Mouse (Mus musculus) bone marrow, adult 2 months (tissue): ENCODE data around the gene S100a11. TPM values are rescaled to one million over a fixed set of nuclear protein-coding genes. Genes with fewer than 3 reads are reported as not detected.
A peak's percentile ranks its signal among the peaks of the same experiment; 100 is the strongest.
"Not testable (repeated sequence)": the region's sequence is repeated elsewhere in the genome, so short reads cannot be mapped to it uniquely, and the experiment has no call there.

ENCODE experiments used
- H3K27ac ChIP-seq: fragments of 200-500 bp; 2 replicates; pipeline ENCODE4 v1.5.1; 2012; ENCODE audit warnings: low read depth, mild to moderate bottlenecking, control low read depth, inconsistent platforms, low read length; ENCODE audit not compliant: control insufficient read depth, poor library complexity, insufficient read depth
- H3K4me1 ChIP-seq: fragments of 200-500 bp; 2 replicates; pipeline ENCODE4 v1.6.1; 2011; ENCODE audit warnings: low read length; ENCODE audit not compliant: control insufficient read depth, insufficient read depth
- H3K4me3 ChIP-seq: fragments of 200-500 bp; replicated peaks from 2 replicates; pipeline ENCODE3; 2011; ENCODE audit warnings: mild to moderate bottlenecking, low read depth, low read length, control low read depth; ENCODE audit not compliant: control insufficient read depth
- CTCF ChIP-seq: fragments of 200-500 bp; IDR thresholded peaks from 2 replicates; pipeline ENCODE4 v1.5.1; 2011; ENCODE audit warnings: low read length, control low read depth; ENCODE audit not compliant: control insufficient read depth, insufficient read depth
- POLR2A ChIP-seq: fragments of 200-500 bp; IDR thresholded peaks from 2 replicates; pipeline ENCODE4 v1.6.1; 2011; ENCODE audit warnings: low read depth, mild to moderate bottlenecking, control low read depth, low read length, borderline replicate concordance; ENCODE audit not compliant: control insufficient read depth
- WGBS: fragments of 180-500 bp; shearing (Covaris S2); methylation state at CpG from one replicate; pipeline ENCODE4 v1.1.7; 2018; 5-methylcytosine and 5-hydroxymethylcytosine counted together
- polyA plus RNA-seq: library from polyadenylated mRNA; stranded (reverse); fragments of >200 nt; gene quantifications from 2 replicates; pipeline ENCODE4 v1.2.4, GENCODE M21; 2011; ENCODE audit warnings: low replicate concordance; ENCODE audit not compliant: missing spikeins, insufficient read depth, insufficient read length

S100a11 gene
- polyA plus RNA-seq, 1 experiment: 358 TPM

GRCm38 (mm10) chr3:93538486-93538885, 18.2 kb downstream of the S100a11 start:
- H3K27ac ChIP-seq: no peak overlapping the region
- TF ChIP-seq POLR2A: no peak
- TF ChIP-seq CTCF: no peak
- WGBS: 87% methylated on average over 2 of the region's 2 CpGs
- H3K4me3 ChIP-seq: no peak overlapping the region
- no peaks in the 10 kb centered on the region for H3K4me1 ChIP-seq

GRCm38 (mm10) chr3:93541501-93541900, 21.2 kb downstream of the S100a11 start:
- Histone ChIP-seq H3K4me3 (no peak overlapping the region), H3K27ac (no peak overlapping the region), H3K4me1 (no peaks in the 10 kb centered on the region)
- TF ChIP-seq POLR2A (no peak), CTCF (no peak)
- WGBS: 75% methylated on average over 2 of the region's 2 CpGs

DNA sequence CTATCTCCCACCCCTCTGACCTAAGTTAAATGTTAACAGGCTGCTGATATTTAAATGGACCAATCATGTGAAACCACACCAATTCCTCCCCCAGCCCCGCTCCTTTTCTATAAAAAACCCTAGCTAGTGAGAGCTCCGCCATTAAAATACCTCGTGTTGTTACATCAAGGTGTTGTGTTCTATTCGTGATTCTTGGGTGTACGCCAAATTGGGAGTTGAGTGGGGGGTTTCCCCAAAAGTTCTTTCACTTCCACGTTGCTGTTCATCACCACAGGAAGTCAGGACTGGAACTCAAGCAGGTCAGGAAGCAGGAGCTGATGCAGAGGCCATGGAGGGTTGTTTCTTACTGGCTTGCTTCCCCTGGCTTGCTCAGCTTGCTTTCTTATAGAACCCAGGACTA, 23.9 kb downstream of the S100a11 start:
- not testable (repeated sequence) for H3K27ac ChIP-seq, H3K4me1 ChIP-seq, H3K4me3 ChIP-seq
- WGBS: 47% methylated on average over 6 of the region's 6 CpGs

GRCm38 (mm10) chr3:93547099-93547648, 26.9 kb downstream of the S100a11 start:
- Histone ChIP-seq H3K27ac (peak overlapping the region; percentile 23; the same call in 1 of the 2 replicates), H3K4me3 (no peak overlapping the region), H3K4me1 (peaks cover 4% of the 10 kb centered on the region; the same call in 1 of the 2 replicates)
- WGBS: 12% methylated on average over 7 of the region's 7 CpGs
- peak; percentile 81 for TF ChIP-seq CTCF
- TF ChIP-seq POLR2A: no peak

GRCm38 (mm10) chr3:93547749-93548540, 27.7 kb downstream of the S100a11 start:
- 36% methylated on average over 20 of the region's 20 CpGs for WGBS
- Histone ChIP-seq H3K27ac (peak overlapping the region; percentile 87), H3K4me1 (peaks cover 4% of the 10 kb centered on the region; the same call in 1 of the 2 replicates), H3K4me3 (no peak overlapping the region)
- TF ChIP-seq CTCF (no peak), POLR2A (no peak)

DNA sequence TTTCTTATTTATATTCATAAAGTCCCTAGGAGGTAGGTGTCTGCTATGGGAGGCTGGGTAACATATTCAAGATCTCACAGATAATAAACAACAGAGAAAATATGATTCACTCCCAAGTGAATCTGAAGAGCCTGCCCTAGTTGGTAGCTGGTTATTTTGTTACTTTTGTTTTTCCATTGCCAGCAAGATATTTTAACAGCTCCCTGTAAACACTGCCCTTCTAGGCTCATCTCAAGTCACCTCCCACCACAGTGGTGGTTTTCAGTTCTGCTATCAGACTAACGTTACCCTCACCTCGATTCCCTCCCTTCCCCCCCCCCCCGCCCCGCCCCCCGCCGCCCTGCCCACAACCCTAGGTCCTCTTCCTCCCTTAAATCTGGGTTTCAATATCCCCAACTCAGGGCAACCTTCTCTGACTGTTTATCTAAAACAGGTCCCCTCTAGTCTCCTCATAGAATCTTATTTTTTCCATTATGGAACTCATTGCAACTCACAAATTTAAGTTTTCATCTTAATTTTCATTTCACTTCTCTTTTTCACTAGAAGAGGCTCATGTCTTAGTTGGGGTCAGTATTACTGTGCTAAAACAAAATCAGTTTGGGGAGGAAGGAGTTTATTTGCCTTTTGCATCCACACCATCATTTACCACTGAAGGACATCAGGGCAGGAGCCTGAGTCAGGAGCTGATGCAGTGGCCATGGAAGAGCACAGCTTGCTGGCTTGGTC, 28.4 kb downstream of the S100a11 start:
- peaks cover 4% of the 10 kb centered on the region; the same call in 1 of the 2 replicates for H3K4me1 ChIP-seq
- WGBS: 0% methylated on average over 5 of the region's 6 CpGs
- peak overlapping the region; percentile 87 for H3K27ac ChIP-seq
- H3K4me3 ChIP-seq: no peak overlapping the region
- TF ChIP-seq POLR2A (no peak), CTCF (no peak)

DNA sequence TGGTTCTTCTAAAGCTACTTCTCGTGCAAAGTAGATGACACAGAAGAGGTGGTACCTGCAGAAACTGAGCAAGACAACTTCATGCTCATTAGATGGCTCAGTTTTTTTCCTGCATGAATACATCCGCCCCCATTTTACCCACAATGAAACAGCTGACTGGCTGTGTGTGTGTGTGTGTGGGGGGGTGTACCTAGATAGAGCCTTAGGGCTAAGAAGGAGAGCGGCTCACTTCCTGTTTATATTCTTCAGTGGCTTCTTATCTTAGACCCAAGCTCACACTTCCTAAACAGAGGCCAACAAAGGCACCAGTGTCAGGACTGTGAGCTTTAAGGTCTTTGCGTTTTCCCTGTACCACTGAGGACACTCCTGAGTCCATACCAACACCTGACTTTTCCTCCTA, 29.7 kb downstream of the S100a11 start:
- WGBS: under 1% methylated on average over 4 of the region's 4 CpGs
- H3K4me3 ChIP-seq: no peak overlapping the region
- H3K4me1 ChIP-seq: peaks cover 4% of the 10 kb centered on the region; the same call in 1 of the 2 replicates
- H3K27ac ChIP-seq: peak overlapping the region; percentile 80; the same call in 1 of the 2 replicates
- TF ChIP-seq CTCF (no peak), POLR2A (no peak)

DNA sequence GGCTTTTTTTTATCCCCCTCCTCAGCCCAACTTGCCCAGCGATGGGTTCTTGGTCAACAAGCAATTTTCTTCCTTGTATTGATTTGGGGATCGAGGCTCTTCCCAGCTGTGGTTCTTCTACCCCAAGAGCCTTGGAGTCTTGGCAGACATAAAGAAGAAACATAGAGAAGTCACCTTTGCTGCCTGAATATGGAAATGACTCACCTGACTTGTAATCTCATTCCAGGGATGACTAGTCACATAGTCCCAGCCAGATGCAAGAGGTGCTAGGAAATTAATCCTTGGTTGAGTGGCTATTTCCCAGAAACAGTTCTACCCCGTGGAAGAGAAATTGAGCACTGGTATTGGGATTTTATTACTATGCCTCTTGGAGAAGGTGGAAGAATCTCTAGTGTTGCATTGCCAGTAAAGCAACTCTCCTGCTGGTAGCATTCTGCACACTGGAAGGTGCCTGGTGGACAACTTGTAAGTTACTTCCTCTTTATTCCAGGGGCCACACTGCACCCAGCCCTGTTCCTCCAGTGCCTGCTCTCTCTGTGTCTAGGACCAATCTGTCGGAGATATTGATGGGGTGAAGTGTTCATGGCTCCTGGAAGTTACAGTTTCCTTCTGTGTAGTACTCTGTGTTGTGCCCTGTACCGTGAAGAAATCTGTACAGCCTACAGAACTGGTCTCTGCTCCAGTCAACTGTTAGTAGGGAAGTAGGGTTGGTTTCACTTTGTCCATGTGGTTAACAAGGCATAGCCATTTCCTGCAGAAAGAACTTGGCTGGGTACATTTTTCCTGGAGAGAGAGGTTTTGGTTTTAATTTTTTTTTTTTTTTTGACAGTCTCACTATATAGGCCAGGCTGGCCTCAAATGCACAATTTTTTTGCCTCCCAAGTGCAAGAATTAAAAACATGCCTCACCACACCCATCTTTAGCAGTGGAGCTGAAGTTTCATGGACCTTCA, 31.9 kb downstream of the S100a11 start:
- Histone ChIP-seq H3K4me3 (peak overlapping the region; percentile 47), H3K27ac (peak overlapping the region; percentile 11; the same call in 1 of the 2 replicates), H3K4me1 (peaks cover 4% of the 10 kb centered on the region; the same call in 1 of the 2 replicates)
- 32% methylated on average over 5 of the region's 5 CpGs for whole genome bisulfite sequencing
- TF ChIP-seq POLR2A (no peak), CTCF (no peak)
